Mouse (Mus musculus): ENCODE measurements around the gene Prkaa1. TPM values are rescaled to one million over a fixed set of nuclear protein-coding genes. Genes with fewer than 3 reads are reported as not detected.

The Prkaa1 gene
- total RNA-seq (2021), result 10 to 100 TPM; 10.2 to 10.8 TPM
- long read RNA-seq, experiment 1, full-length matches to known transcripts, result 10 of 13 reads
- long read RNA-seq, experiment 1, partial matches to known transcripts, result 0 of 13 reads
- long read RNA-seq, experiment 1, other reads (novel, unspliced or antisense), result 3 of 13 reads
- long read RNA-seq, experiment 2, full-length matches to known transcripts, result 8 of 11 reads
- long read RNA-seq, experiment 2, partial matches to known transcripts, result 0 of 11 reads
- long read RNA-seq, experiment 2, other reads (novel, unspliced or antisense), result 3 of 11 reads

DNA sequence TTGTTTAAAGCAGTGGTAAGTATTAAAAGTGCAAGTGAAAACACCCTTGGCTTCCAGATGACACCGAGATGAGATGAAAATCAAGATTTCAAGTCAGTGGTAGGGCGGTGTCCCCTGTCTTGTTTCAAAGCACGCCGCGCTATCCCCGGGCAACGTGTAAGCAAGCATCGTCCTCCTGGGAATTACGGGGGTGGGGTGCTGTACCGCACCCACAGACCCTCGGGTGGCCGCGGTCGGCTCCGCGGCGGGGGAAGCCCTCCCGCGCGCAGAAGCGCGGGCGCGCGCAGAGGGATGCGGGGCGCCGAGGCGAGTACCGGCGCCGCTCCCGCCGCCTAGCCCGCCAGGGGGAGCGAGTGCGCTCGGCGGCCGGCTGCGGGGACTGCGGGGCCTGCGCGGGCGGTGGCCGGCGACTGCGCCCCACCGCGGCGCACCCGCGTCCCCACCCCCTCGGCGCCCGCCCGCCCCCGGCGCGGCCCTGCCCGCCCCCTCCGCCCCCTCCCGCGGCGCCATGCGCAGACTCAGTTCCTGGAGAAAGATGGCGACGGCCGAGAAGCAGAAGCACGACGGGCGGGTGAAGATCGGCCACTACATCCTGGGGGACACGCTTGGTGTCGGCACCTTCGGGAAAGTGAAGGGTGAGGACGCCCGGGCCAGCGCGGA, at the start of gene Prkaa1:
Gene Prkaa1 (plus strand): TSS at position 501 of the 660 bp plus-strand sequence.
- DNase-seq (ENCODE audit: low spot score), result peak; percentile 70

DNA sequence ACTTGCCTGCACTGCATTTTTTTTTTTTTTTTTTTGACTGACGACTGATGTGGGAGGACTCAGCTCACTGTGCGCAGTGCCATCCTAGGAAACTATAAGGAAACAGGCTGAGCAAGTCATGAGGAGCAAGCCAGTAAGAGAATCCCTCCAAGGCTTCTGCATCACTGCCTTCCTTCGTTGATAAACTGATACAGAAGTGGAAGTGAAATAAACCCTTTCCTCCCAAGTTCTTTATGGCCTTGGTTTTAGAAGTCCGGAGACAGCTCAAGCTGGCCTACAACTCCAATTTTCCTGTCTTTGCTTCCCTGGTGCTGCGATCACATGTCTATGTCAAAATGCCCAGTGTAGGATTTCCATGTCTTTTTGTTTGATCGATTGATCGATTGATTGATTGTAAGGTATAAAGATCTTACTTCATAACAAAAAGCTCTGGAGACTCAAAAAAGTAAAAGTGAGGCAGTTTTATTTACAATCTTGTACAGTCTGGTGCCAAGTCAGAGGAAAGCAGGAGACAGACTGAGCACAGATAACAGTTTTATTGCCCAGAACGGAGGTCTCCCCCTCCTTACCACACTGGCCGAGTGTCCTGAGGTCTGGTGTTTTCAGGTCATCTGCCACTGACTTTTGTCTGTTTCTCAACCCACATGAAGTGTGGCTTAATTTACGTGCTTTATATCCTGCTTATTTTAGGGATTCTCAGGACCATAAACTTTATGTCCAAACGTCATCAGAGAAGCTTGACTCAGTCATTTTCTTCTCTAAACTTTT, 47.9 kb upstream of the Prkaa1 start:
- no peak for DNase-seq (ENCODE audit: low spot score)

GRCm38 (mm10) chr15:5097376-5097775, 46.3 kb upstream of the Prkaa1 start:
- no peak for DNase-seq (ENCODE audit: low spot score)

- DNase-seq (ENCODE audit: low spot score), result no peak
These were observed 41.3 kb upstream of the Prkaa1 start for GRCm38 (mm10) chr15:5102312-5102711.

DNA sequence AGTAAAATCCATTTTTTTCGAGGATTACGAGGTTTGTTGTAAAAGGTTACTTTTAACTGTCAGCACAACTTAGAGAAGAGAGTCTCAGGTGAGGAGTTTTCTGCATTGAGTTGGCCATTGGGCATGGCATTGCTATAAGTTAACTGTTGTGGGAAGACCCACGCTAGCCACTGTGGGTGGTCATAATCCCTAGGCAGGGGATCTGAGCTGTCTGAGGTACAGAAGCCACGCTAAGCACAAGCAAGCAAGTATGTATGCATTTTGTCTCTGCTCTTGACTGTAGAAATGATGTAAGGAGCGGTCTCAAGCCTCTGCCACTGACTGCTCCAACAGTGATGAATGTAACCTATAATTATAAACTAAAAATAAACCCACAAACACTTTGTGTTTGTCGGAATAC, 37.8 kb upstream of the Prkaa1 start:
- no peak for DNase-seq (ENCODE audit: low spot score)

DNA sequence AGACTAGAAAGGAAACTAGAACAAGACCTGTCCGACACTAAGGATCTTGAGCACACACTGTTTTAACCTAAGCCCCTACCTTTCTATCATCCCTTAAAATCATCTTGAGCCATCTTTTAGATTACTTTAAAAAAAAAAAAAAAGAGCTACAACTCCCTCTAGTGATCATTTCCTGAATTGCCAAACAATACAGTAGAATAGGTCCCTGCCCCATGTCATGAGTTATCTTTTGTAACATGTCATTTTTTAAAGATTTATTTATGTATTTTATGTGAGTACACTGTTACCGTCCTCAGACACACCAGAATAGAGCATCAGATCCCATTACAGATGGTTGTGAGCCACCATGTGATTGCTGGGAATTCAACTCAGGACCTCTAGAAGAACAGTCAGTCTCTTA, 37.4 kb upstream of the Prkaa1 start:
- no peak for DNase-seq (ENCODE audit: low spot score)

GRCm38 (mm10) chr15:5107686-5108654, 35.7 kb upstream of the Prkaa1 start, which contains the start of gene Card6:
Gene Card6, minus strand, starts transcription at chr15:5108539.
- DNase-seq (ENCODE audit: low spot score), result no peak

- DNase-seq (ENCODE audit: low spot score), result no peak
These were observed 35.0 kb upstream of the Prkaa1 start for GRCm38 (mm10) chr15:5108655-5109040.

DNA sequence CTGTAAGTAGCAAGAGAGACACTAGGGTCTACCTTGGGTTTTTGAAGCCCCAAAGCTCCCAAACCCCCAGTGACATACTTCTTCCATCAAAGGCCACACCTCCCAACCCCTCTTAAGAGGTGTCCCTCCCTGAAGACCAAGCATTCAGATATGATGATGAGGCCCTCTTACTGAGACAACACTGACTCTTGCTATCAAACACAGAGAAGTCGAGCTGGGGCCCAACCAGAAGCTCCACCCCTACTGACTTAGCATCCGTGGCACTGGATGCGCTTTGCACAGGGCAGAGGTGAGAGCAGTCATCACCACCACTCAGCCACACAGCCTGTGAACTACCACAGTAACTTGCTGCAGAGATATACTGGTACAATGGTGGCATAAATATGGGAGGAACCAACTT, 31.0 kb upstream of the Prkaa1 start:
- no peak for DNase-seq (ENCODE audit: low spot score)

DNA sequence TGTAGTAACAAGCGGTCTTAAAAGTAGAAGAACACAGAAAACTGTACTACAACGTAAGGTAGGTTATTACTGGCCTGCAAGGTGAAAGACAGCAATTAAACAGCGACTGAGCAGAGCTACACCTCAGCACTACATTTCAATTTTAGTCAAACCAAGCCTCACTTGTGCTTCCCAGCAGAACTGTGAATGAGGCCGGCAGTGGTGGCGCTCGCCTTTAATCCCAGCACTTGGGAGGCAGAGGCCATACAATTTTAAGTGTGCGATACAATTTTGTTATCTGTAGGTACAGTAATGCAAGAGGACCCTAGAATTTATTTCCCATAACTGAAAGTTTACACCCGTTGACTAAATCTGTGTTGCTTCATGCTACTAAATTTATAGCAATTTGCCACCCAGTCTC, 28.5 kb upstream of the Prkaa1 start:
- DNase-seq (ENCODE audit: low spot score), result no peak

GRCm38 (mm10) chr15:5116270-5117030, 27.2 kb upstream of the Prkaa1 start, which contains the start of gene Rpl37:
Gene Rpl37, plus strand, starts transcription at chr15:5116645.
- DNase-seq (ENCODE audit: low spot score), result peak; percentile 99

DNA sequence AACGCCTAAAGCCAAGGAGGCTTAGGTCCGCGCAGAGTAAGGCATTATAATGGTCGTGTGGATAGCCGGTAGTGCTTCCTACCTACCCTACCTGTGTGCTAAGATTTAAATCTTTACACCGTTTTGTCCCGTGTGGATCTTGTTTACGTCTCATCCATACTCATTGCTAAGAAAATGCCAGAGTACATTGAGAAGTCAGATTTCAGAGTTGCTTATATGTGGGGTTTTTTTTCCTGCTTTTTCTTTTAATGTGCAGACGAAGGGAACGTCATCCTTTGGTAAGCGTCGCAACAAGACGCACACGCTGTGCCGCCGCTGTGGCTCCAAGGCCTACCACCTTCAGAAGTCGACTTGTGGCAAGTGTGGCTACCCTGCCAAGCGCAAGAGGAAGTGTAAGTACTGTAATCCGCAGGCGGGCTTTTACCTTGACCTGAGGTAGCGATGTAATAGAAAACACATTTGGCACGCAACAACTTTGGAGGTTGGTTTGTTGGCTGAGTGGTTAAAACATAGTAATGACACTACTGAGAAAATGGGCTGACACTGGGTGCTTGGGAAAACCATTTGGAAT, 26.5 kb upstream of the Prkaa1 start:
- DNase-seq (ENCODE audit: low spot score), result no peak

DNA sequence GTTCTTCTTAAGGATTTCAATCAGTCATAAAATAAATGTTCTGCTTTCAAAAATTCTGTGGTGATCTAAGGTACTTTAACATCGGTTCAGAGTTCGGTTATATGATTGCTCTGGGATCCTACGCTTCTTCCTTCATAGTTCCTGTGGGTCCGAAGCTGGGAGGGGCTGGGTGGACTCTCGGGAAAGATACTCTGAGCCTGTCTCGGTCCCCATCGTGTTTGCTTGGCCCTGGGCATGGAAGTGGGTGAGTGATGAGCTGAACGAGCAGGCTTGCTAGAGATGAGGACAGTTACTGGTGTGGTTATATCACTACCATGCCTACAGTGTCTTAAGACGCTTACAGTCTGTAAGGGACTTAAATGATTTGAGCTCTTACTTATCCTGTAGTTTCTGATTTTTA, 25.0 kb upstream of the Prkaa1 start:
- no peak for DNase-seq (ENCODE audit: low spot score)

- DNase-seq (ENCODE audit: low spot score), result no peak
These were observed 24.5 kb upstream of the Prkaa1 start for GRCm38 (mm10) chr15:5119192-5119591.

DNA sequence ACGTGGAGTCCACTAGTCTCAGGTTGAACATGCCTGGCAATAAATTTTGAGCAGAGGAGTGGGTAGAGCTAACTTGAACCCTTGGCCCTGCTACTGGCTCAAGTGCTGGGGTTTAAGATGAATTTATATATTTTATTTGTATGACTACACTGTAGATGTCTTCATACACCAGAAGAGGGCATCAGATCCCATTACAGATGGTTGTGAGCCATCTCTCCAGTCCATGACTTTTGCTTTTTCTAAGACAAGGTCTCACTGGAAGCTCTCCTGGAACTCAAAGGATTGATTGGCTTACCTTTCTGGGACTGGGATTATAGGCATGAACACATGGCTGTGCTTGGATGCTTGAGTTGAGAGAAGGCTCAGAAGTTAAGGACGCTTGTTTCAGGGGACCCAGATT, 24.0 kb upstream of the Prkaa1 start:
- no peak for DNase-seq (ENCODE audit: low spot score)

GRCm38 (mm10) chr15:5121535-5122313, 21.9 kb upstream of the Prkaa1 start:
- no peak for DNase-seq (ENCODE audit: low spot score)

DNA sequence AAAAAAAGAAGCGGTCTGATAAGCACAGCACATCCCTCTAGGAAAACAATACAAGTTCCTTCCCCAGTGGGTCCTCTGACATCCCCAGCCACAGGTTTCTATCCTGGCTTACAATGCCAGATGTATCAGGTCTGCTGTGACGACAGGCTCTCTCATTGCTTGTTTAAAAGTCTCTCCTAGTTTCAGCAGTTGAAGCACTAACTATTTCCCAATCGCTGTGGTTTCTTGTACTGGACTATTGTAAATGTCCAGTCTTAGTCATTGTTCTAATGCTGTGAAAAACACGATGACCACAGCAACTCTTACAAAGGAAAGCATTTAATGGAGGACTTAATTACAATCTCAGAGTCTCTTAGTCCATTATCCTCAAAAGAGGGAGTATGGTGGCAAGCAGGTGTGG, 17.2 kb upstream of the Prkaa1 start:
- DNase-seq (ENCODE audit: low spot score), result no peak

- no peak for DNase-seq (ENCODE audit: low spot score)
These were observed 16.2 kb upstream of the Prkaa1 start for GRCm38 (mm10) chr15:5127487-5127886.

Data from gastrocnemius, adult 18-20 months (tissue).